Mouse (Mus musculus): Measurements from ENCODE around the gene Aknad1.

Aknad1 gene

DNA sequence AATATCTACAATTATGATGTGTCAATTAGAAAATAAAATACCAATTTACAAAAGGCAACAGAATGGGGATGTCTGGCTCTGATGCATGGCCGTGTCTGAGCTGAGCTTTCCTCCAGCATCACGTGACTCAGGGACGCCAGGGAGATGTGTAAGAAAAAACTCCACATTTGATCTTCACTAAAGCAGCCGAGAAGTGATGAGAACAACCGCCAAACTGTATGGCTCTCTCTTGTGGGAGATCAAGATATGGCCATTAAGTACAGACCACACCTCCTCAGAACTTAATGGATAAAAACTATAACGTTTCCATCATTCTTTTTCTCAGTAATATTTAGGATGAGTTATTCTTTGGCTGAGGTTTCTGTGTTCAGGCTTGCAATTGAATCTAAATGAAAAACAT lies 11.6 kb downstream of the Aknad1 start:
- DNase-seq (ENCODE audit: low read depth): no peak

GRCm38 (mm10) chr3:108751691-108752090 lies 12.2 kb downstream of the Aknad1 start:
- DNase-seq (ENCODE audit: low read depth): no peak

DNA sequence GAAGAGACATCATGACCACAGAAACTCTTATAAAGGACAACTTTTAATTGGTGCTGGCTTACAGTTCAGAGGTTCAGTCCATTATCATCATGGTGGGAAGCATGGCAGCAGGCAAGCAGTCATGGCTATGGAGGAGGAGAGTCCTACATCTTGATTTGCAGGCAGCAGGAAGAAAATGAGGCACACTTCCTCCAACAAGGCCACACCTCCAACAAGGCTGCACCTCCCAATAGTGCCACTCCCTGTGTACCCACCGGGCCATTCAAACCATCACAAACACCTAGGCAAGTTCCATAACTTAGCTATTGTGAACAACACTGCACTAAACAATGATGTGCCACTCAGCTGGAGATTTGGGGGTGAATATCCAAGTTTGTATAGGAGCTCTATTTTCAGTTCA lies 15.1 kb downstream of the Aknad1 start:
- no peak for DNase-seq (ENCODE audit: low read depth)

- DNase-seq (ENCODE audit: low read depth): no peak
Observed at GRCm38 (mm10) chr3:108755542-108755941, 16.1 kb downstream of the Aknad1 start.

DNA sequence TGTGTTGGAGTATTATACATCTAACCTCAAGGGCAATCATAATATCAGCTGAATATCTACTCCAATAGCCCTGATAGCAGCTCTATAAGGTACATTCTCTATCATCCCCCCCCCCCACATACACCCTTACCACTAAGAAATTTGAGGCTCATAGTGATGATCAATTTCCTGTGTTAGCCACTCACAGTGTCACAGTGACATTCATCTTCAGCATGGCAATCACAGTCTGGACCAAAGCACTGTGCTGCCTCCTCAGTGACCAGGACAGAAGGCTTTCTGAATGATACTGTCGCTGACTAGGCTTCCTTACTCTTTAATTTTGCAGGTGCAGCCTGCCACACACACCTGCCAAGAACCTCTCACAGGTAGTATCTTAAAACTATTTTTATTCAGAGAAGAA lies 16.7 kb downstream of the Aknad1 start:
- DNase-seq (ENCODE audit: low read depth): no peak

DNA sequence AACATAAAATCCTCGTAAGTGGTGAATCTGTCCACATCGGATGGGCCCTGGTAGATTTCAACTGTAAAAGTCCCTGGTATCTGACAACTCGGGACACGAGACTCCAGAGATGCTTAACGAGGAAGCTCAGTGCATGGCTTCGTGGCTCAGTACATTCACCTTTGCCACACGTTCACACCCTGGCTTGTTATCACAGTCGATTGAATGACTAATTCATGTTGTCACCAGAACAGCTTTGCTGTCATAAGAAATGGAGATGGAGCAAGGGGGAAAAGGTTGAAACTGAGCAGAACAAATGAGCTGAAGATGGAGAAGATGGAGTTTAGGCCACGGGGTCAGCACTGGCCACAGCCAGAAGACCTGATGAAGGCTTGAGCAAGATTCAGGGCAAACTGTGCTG lies 18.1 kb downstream of the Aknad1 start:
- no peak for DNase-seq (ENCODE audit: low read depth)

GRCm38 (mm10) chr3:108759566-108760420 lies 20.3 kb downstream of the Aknad1 start:
- DNase-seq (ENCODE audit: low read depth): peak; percentile 85

GRCm38 (mm10) chr3:108762597-108763111 lies 23.2 kb downstream of the Aknad1 start:
- DNase-seq (ENCODE audit: low read depth): peak; percentile 85

DNA sequence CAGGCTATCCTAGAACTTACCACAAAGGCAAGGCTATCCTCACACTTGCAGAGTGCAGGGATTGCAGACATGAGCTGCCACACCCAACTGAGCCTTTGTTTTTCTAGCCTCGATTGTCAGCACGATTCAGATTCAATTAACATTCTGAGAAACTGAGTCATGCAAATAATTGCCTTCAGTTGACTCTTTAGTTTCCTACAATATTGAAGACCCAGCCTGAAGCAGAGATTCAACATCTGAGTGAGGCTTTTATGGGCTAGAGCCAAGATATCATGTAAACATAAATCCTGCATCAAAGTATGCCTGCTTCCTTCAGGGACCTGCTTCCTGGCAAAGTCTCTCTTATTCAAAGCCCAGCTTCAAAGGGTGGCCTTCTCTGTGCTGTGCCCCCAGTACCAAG lies 24.2 kb downstream of the Aknad1 start:
- no peak for DNase-seq (ENCODE audit: low read depth)

- DNase-seq (ENCODE audit: low read depth): no peak
Observed at GRCm38 (mm10) chr3:108764976-108765375, 25.5 kb downstream of the Aknad1 start.

DNA sequence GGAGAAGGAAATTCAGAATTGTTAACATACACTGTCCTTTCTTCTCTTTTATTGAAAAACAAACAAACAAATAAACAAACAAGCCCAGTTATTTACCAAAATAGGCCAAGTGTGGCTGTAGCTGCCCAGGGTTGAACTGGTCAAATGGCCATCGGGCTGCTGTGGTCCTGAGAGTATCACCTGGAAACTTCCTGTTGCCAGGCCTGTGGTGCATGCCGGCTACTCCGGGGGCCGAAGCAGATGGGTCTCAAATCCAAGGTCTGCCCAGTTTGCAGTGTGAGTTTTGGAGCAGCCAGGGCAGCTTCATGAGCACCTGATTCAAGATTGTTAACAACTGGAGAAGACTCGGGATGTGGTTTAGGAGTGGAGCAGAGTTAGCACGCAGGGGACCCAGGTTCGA lies 26.0 kb downstream of the Aknad1 start:
- DNase-seq (ENCODE audit: low read depth): no peak

GRCm38 (mm10) chr3:108766943-108767342 lies 27.5 kb downstream of the Aknad1 start:
- DNase-seq (ENCODE audit: low read depth): no peak

DNA sequence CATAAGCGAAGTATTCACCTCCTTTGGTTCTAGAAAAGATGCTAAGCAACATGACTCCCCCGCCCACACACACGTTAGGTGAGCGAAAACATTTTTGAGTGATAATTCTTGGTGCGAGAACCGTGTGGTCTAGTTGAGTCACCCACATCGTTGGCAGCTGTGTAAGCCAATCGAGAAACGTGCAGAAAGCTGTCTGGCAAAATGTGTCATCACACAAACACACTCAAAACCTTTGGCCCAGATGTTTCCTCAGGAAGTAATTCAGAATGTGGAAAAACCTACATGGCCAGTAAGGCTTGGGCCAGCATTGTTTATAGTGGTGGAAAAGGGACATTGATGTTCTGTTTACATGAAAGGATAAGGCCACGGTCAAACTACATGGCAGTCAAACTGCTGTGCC lies 28.0 kb downstream of the Aknad1 start:
- DNase-seq (ENCODE audit: low read depth): peak; percentile 94

GRCm38 (mm10) chr3:108769547-108769946 lies 30.1 kb downstream of the Aknad1 start:
- no peak for DNase-seq (ENCODE audit: low read depth)

GRCm38 (mm10) chr3:108770725-108771368 lies 31.4 kb downstream of the Aknad1 start:
- DNase-seq (ENCODE audit: low read depth): peak; percentile 96

DNA sequence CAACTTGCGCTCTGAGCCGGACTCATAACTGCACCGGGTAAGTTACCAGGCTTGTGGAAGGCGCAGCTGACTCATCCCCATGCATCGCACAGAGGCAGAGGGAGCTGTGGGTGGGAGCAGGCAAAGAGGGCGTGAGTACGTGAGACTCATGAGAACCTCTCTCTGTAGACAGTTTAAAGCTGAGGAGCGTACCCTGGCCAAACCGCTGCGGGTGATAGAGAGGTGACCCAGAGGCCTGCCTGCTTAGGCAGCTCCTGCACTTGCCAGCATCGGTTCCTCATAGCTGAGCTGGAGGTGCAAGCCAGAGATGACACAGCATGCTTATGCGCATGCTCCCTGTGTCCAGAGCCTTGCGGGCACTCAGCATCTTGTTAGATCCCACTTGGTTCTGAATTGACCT lies 32.8 kb downstream of the Aknad1 start:
- peak; percentile 58 for DNase-seq (ENCODE audit: low read depth)

DNA sequence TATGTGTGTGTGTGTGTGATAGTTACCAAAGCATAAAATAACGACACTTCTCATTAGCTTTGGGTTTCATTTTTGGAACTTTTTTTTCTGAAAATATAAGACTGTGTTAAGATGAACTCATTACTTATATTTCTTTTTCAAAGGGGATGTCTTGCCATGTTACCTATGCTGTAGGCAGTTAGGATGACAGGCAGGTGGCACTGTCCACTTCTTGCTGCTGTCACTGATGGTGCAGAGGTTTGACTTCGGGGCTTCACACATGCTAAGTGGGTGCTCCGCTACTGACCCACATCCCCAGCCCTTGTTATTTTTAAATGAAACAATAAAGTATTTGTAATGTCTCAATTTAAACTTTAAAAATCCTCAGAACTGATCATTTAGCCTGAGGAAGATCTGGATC lies 33.4 kb downstream of the Aknad1 start:
- DNase-seq (ENCODE audit: low read depth): no peak

DNA sequence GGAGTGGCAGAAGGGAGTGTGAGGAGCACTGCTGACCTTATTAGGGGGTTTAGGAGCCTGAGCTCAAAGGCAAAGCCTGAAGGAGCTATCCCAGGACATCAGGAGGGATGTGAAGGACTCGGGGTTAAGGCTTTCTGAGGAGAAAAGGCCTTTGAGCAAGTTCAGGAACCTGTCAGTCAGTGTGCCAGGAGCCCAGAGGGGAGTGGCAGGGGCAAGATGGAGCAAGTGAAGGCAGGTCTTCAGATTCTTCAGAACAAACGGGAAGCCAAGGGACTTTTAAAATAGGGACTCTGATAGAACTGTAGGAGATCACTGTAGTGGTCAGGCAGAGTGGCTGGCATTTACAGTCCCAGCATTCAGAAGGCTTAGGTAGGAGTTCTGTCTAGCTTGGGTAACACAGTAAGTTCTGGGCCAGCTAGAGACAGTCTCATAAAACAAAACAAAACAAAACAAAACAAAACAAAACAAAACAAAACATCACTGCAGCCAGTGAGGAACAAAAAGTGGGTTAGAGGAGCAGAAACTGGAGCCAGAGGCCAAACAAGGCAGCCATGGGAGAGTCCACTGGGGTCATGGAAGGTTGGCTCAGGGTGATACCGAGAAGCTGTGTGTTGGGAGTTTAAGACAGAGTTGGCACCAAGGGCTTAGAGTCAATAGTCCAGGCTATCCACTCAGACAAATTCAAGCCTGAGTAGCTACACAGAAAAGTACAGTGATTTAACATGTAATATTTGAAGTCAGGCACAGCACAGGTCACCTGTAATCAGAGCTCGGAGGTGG lies 39.5 kb downstream of the Aknad1 start:
- no peak for DNase-seq (ENCODE audit: low read depth)

DNA sequence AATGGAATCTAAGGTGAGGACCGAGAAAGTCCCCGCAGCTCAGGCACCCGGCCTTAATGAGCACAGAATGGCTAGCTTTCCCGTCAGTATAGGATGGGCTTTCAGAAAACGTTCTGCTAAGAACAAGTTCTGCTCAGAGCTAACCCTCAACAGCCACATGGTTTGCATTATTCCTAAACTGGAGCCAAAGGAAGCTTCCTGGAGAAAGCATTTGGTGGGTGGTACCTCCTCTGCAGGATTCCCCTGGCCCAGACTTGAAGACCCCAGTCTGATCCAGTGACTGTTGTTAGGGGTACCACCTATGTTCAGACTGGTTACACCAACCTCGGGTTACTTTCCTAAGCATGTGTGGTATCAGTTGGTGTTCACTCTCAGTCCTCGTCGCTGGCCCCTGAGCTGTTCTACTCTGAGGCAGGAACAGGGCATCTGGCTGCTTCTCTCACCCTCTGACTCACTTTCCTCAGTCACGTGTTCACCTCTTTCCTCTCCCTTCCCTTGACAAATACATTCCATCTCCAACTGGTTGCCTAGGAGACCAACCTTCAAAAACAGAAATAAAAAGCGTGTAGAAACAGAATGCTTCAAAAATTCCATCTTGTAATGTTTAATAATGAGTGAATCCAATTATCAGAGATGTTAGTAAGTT lies 41.9 kb downstream of the Aknad1 start:
- DNase-seq (ENCODE audit: low read depth): peak; percentile 92

DNA sequence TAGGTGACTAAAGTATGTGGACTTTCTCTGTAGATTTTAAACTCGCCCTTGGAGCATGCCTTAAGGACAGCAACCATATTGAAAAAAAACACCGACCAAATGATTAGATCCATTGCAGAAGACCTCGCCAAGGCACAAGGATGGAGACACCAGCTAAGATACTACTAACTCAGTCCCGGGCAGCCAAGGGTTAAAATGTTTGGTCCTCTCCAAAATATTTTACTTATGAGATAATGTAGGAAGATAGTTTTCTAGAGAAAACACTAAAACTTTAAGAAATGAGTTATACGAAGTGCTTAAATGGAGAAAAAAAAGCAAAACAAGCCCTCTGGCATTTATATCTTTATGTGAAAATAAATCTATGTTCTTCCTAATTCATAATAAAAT lies 42.4 kb downstream of the Aknad1 start:
- DNase-seq (ENCODE audit: low read depth): no peak

- DNase-seq (ENCODE audit: low read depth): no peak
Observed at GRCm38 (mm10) chr3:108782364-108782895, 43.0 kb downstream of the Aknad1 start.

DNA sequence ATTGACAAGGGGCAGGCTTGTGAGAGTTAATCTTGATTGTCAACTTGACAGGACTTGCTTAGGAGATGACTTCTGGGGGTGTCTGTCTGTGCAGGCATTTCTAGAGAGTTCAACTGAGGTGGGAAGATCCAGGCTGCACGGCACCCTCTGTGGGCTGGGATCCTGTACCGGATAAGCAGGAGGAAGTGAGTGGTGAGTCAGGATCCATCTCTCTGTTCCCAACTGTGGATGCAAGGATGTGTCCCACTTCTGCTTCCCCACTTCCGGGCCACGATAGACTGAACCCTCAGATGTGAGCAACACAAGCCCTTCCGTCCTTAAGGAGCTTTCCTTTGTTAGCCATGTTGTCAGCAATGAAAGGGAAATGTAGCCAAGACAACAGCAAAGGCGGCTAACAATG lies 47.1 kb downstream of the Aknad1 start:
- no peak for DNase-seq (ENCODE audit: low read depth)

Measured in fibroblast of lung, adult 2 months (primary cell).